Mouse (Mus musculus) kidney, embryonic 16.5 days (tissue): ENCODE measurements at regions not wholly inside any gene's neighbourhood (a gene's known extent, or its start where the extent isn't known, plus 50 kb on each side); places are given as distances from the start of the nearest gene placed in this dataset.

Source experiments
- ATAC-seq: fragments of 200-750 bp; cut with Nextera tagmentation; 2 replicates; pipeline ENCODE4 v1.8.0; 2017; ENCODE audit warnings: moderate TSS enrichment; ENCODE audit not compliant: low FRiP score, low TSS enrichment
- H3K27ac ChIP-seq: fragments of 300-500 bp; sonication (generic); 2 replicates; pipeline ENCODE4 v1.5.1; 2014; ENCODE audit warnings: low read length
- H3K27me3 ChIP-seq: fragments of 300-500 bp; sonication (generic); 2 replicates; pipeline ENCODE4 v1.6.1; 2014; ENCODE audit warnings: low read length, control low read depth, mixed read lengths; ENCODE audit not compliant: insufficient read depth
- H3K36me3 ChIP-seq: fragments of 300-500 bp; sonication (generic); 2 replicates; pipeline ENCODE4 v1.6.1; 2014; ENCODE audit warnings: low read length, control low read depth, mixed read lengths; ENCODE audit not compliant: insufficient read depth
- H3K4me1 ChIP-seq: fragments of 300-500 bp; sonication (generic); 2 replicates; pipeline ENCODE4 v1.6.1; 2014; ENCODE audit warnings: low read length, control low read depth, mixed read lengths; ENCODE audit not compliant: insufficient read depth
- H3K4me2 ChIP-seq: fragments of 300-500 bp; sonication (generic); replicated peaks from 2 replicates; pipeline ENCODE4 v1.6.1; 2014; ENCODE audit warnings: low read depth, low read length
- H3K4me3 ChIP-seq: fragments of 300-500 bp; sonication (generic); 2 replicates; pipeline ENCODE4 v1.5.1; 2014; ENCODE audit warnings: mild to moderate bottlenecking, low read length
- H3K9ac ChIP-seq: fragments of 300-500 bp; sonication (generic); replicated peaks from 2 replicates; pipeline ENCODE4 v1.6.1; 2014; ENCODE audit warnings: low read length
- H3K9me3 ChIP-seq: fragments of 300-500 bp; sonication (generic); 2 replicates; pipeline ENCODE4 v1.6.1; 2016; ENCODE audit warnings: low read length, control low read depth
- WGBS: fragments of 180-500 bp; shearing (Covaris S2); extraction: QIAGEN DNeasy Blood & Tissue Kit; methylation state at CpG from one replicate; pipeline ENCODE4 v1.1.7; 2014; 5-methylcytosine and 5-hydroxymethylcytosine counted together

DNA sequence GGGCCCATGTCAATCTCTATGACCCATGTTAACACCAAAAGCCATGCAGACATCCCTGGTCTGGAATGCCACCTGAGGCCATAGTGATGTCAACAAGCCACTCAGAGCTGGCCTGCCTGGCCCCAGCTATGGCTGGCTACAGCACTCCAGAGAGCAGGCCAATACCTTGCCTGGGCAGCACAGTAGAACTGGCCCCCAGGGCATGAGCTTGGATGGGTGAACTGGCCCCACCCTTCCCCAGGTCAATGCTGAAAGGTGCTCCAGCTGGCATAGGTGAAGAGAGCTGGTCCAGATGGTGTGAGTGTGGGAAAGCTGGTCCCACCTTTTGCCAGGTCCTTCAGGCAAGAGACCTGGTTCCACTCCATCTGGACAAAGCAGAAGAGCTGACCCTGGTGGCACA is 132.2 kb downstream of the Nfkbiz start:
- no peak for ATAC-seq
- Histone ChIP-seq H3K4me1 (no peaks in the 10 kb centered on the region), H3K9ac (no peak overlapping the region), H3K4me2 (no peak overlapping the region), H3K36me3 (no peaks in the 10 kb centered on the region), H3K4me3 (no peak overlapping the region), H3K27me3 (no peaks in the 10 kb centered on the region), H3K27ac (no peak overlapping the region), H3K9me3 (no peaks in the 10 kb centered on the region)

DNA sequence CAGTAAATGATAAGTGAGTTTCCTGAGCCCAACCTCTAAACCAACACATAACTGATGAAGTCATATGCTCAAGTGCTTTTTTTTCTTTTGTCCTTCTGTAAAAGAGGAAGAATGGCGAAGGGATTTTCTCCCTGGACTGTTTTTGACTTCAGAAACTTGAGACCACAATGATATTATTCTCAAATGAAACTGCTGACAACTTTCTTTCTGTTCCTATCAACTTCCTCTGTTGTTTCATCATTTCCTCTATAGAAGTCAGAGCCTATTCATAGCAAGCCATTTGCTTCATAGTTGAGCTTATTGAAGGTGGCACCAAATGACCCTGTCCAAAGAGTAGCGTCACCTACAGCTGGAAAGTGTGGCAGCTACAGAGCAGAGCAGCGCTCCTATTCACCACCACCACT is 140.2 kb downstream of the Nfkbiz start:
- no peak overlapping the region for H3K4me3 ChIP-seq
- H3K27me3 ChIP-seq: no peaks in the 10 kb centered on the region
- ATAC-seq: no peak
- H3K4me1 ChIP-seq: no peaks in the 10 kb centered on the region
- H3K36me3 ChIP-seq: no peaks in the 10 kb centered on the region
- no peak overlapping the region for H3K27ac ChIP-seq
- 77% methylated on average over 3 of the region's 3 CpGs for WGBS
- no peak overlapping the region for H3K9ac ChIP-seq
- H3K9me3 ChIP-seq: no peaks in the 10 kb centered on the region
- no peak overlapping the region for H3K4me2 ChIP-seq

DNA sequence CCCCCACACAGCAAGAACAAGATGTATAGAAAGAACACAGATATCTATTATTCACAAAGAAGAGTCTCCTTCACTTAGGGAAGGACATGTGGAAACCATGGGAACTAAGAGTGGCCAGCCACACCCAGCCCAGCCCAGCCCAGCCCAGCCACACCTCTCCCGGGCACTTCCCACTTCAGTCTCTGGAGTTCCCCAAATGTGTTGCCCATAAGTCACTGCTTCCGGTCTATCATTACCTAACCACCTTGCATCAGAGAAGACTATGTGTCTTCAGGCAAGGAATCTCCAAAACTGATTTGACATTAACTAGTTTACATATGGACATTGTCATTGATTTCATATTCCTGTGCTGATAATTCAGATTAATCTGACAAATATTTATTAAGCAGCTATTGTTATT is 147.6 kb downstream of the Nfkbiz start:
- no peak for ATAC-seq
- Histone ChIP-seq H3K9ac (no peak overlapping the region), H3K4me2 (no peak overlapping the region), H3K4me1 (no peaks in the 10 kb centered on the region), H3K4me3 (no peak overlapping the region), H3K36me3 (no peaks in the 10 kb centered on the region), H3K9me3 (no peaks in the 10 kb centered on the region), H3K27ac (no peak overlapping the region), H3K27me3 (no peaks in the 10 kb centered on the region)
- WGBS: 81% methylated on average over 2 of the region's 2 CpGs

DNA sequence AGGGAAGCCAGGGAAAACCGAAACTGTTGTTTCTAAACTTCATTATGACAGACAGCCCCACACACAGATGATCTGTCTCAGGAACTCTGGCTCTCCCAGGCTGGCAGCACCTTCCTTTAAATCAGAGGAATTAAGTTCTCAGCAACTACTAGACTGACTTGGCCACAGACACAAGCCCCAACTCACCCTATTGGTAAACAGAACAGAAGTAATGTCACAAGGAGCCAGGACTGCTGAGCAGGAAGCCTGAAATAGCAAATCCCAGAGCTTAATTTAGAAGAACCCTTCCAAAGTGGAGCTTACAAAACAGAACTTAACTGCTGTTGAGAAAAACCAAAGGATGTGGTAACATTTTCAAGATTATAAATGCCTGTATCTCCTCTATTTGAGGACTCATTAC is 174.8 kb downstream of the Nfkbiz start:
- 88% methylated on average over 1 of the region's 1 CpGs for WGBS
- Histone ChIP-seq H3K27me3 (no peaks in the 10 kb centered on the region), H3K4me2 (no peak overlapping the region), H3K27ac (no peak overlapping the region), H3K36me3 (no peaks in the 10 kb centered on the region), H3K4me1 (no peaks in the 10 kb centered on the region), H3K4me3 (no peak overlapping the region), H3K9ac (no peak overlapping the region), H3K9me3 (no peaks in the 10 kb centered on the region)
- ATAC-seq: no peak

DNA sequence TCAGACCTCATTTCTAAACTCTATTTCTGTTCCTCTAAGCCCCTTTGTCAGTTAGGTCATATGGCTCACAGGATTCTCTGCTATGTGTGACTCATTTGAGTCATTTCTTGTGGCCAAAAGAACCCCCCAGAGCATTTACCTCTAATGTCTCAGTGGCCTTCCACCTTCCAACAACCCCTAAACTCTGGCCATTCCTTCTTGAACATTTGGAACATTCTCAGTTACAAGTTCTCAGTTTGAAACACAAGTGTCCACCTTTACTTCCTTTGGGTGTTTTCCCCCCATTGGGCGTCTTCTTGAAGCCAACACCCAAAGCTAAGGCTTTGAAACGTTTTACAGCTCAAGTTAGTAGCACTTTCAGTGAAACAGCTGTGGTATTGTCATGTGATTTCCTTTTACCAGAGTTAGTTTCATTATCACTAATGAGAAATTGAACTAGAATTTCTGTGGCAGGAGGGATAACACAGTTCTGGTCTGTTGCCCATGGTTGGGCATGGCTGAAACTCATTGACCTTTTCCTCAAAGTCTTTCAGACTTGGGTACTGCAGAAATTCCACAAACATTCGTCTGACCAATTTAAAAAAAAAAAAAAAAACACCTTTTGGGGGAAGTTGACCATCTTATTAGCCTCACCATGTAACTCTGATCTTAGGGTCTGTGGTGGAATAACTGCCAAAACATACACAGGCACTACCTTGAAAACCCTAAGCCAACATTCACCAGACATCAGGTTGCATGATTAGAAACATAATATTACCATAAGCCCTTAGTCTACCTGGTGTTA is 201.8 kb downstream of the Nfkbiz start:
- H3K36me3 ChIP-seq: no peaks in the 10 kb centered on the region
- H3K27me3 ChIP-seq: no peaks in the 10 kb centered on the region
- no peaks in the 10 kb centered on the region for H3K9me3 ChIP-seq
- peak; percentile 42; the same call in 1 of the 2 replicates for ATAC-seq
- H3K27ac ChIP-seq: no peak overlapping the region
- H3K4me3 ChIP-seq: no peak overlapping the region
- 31% methylated on average over 3 of the region's 3 CpGs for WGBS
- H3K4me2 ChIP-seq: no peak overlapping the region
- no peaks in the 10 kb centered on the region for H3K4me1 ChIP-seq
- H3K9ac ChIP-seq: no peak overlapping the region

DNA sequence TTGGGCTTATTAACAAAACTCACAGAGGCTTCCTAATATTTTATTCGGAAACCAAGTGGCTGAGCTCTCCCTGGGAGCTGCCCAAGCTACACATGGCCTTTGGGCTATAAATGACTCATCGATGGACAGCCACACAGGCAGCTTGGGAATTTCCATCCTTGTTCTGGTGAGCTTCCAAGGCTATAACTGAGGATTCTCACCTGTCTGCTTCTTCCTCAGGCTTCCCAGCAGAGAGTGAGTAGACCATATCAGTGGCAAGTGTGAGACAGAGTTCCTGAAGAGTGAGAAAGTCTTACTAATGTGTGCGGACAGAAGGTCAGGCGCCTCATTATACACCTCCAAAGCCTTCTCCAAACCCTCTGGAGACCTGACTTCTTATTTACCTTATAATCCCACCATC is 202.5 kb downstream of the Nfkbiz start:
- no peaks in the 10 kb centered on the region for H3K4me1 ChIP-seq
- no peaks in the 10 kb centered on the region for H3K36me3 ChIP-seq
- no peak overlapping the region for H3K4me2 ChIP-seq
- H3K27me3 ChIP-seq: no peaks in the 10 kb centered on the region
- no peak overlapping the region for H3K27ac ChIP-seq
- H3K9ac ChIP-seq: no peak overlapping the region
- ATAC-seq: no peak
- WGBS: 90% methylated on average over 4 of the region's 4 CpGs
- no peak overlapping the region for H3K4me3 ChIP-seq
- no peaks in the 10 kb centered on the region for H3K9me3 ChIP-seq

DNA sequence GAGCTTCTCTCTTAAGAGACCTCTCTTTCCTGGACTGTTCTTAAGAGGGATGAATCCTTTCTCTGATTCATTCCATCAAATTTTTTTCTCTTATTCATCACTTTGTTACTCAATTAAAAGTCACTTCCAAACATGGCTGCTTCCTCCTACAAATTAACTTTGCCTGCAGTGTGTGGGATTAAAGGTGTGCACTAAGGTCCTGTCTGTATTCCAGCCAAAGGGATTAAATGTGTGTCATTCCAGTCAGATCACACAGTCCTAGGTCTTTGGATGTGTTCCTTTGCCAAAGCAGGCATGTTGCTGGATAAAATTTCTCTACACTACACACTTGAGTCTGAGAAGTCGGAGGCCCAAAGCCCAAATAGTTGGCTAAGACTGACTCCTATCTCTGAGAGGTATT is 204.0 kb downstream of the Nfkbiz start:
- H3K4me3 ChIP-seq: no peak overlapping the region
- H3K9me3 ChIP-seq: no peaks in the 10 kb centered on the region
- WGBS: 92% methylated on average over 1 of the region's 1 CpGs
- ATAC-seq: no peak
- no peaks in the 10 kb centered on the region for H3K4me1 ChIP-seq
- H3K27ac ChIP-seq: no peak overlapping the region
- H3K36me3 ChIP-seq: no peaks in the 10 kb centered on the region
- no peaks in the 10 kb centered on the region for H3K27me3 ChIP-seq
- no peak overlapping the region for H3K9ac ChIP-seq
- H3K4me2 ChIP-seq: no peak overlapping the region

DNA sequence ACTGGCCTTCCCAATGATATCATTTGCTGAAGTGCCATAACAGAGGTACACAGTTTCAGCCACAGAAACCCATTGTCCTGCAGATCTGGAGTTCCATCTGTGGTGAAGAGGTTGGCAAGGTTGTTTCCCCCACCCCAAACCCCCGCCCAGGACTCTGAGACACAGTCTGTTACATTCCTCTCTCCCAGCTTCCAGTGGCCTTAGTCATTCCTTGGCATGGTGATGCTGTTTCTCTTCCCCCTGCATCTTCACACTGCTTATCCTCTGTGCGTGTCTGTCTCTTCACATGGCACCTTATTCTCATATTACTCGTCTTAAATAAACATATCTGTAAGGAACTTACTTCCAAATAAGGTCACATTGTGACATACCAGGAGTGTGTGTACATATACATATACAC is 206.5 kb downstream of the Nfkbiz start:
- no peak overlapping the region for H3K4me3 ChIP-seq
- no peak for ATAC-seq
- H3K36me3 ChIP-seq: no peaks in the 10 kb centered on the region
- H3K27me3 ChIP-seq: no peaks in the 10 kb centered on the region
- H3K4me1 ChIP-seq: no peaks in the 10 kb centered on the region
- H3K27ac ChIP-seq: no peak overlapping the region
- no peak overlapping the region for H3K4me2 ChIP-seq
- no peaks in the 10 kb centered on the region for H3K9me3 ChIP-seq
- H3K9ac ChIP-seq: no peak overlapping the region
- WGBS: 67% methylated on average over 3 of the region's 3 CpGs

DNA sequence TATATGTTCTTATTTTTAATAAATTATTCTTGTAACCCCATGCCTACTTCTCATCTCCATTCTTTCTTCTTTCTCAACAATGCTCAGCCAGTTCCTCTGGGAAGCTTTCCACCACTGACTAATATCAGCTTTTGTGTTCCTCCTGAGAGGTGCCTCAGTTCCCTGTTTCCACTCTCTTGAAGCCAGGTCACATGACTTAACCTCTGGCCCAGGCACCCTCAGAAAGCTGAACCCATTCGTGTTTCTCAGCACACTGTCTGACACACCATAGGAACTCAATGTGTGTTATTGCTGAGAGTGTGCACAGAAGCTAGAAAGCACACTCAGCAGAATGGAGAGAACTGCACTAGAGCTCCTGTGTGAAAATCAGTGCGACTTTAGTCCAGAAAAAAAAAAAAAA is 207.1 kb downstream of the Nfkbiz start:
- ATAC-seq: no peak
- H3K36me3 ChIP-seq: no peaks in the 10 kb centered on the region
- H3K27ac ChIP-seq: no peak overlapping the region
- H3K9ac ChIP-seq: no peak overlapping the region
- H3K9me3 ChIP-seq: no peaks in the 10 kb centered on the region
- no peak overlapping the region for H3K4me3 ChIP-seq
- H3K27me3 ChIP-seq: no peaks in the 10 kb centered on the region
- 69% methylated on average over 2 of the region's 2 CpGs for WGBS
- no peak overlapping the region for H3K4me2 ChIP-seq
- no peaks in the 10 kb centered on the region for H3K4me1 ChIP-seq

DNA sequence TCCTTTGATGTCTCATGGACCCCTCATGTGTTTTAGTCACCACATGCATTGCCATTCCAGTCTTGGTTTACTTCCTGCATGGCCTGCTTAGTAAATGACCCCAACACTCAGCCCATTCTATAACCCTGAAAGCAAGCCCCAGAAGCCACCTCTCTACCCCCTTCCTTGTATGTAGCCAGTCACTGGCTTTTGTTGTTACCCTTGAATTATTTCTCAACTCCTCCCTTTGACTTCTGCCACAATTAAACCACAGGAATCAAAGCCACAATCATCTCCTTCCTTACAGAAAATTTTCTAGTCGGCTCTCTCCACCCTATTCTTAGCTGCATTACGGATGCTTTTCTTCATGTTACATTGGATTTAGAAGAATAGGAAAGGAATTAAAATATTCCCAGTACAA is 207.7 kb downstream of the Nfkbiz start:
- Histone ChIP-seq H3K4me3 (no peak overlapping the region), H3K4me2 (no peak overlapping the region), H3K36me3 (no peaks in the 10 kb centered on the region), H3K9ac (no peak overlapping the region), H3K27me3 (no peaks in the 10 kb centered on the region), H3K4me1 (no peaks in the 10 kb centered on the region), H3K9me3 (0 out of 2 replicates have a peak, but pooled peaks cover 3% of the 10 kb centered on the region), H3K27ac (no peak overlapping the region)
- WGBS: 80% methylated on average over 2 of the region's 2 CpGs
- ATAC-seq: no peak
